Mouse (Mus musculus): ENCODE measurements at regions not wholly inside any gene's neighbourhood (a gene's known extent, or its start where the extent isn't known, plus 50 kb on each side); places are given as distances from the start of the nearest gene placed in this dataset.
A peak's percentile ranks its signal among the peaks of the same experiment; 100 is the strongest.

- TF ChIP-seq CTCF (IDR thresholded peaks at IDR 0.05; ENCODE audit: low read depth) = no peak
- Histone ChIP-seq H3K4me2 (ENCODE audit: low read depth, low read length) (no peak overlapping the region), H3K4me1 (ENCODE audit: insufficient read depth, low read length) (no peaks in the 10 kb centered on the region), H3K36me3 (ENCODE audit: insufficient read depth, low read length) (no peaks in the 10 kb centered on the region), H3K4me3 (ENCODE audit: low read length) (no peak overlapping the region), H3K9me3 (ENCODE audit: low read length) (no peaks in the 10 kb centered on the region), H3K27ac (no peak overlapping the region), H3K9ac (replicated peaks; ENCODE audit: low read length) (no peak overlapping the region), H3K27me3 (ENCODE audit: insufficient read depth, low read length) (no peaks in the 10 kb centered on the region)
- no peak for DNase-seq (ENCODE audit: low spot score)
- 21% methylated on average over 4 of the region's 4 CpGs for WGBS
- ATAC-seq = no peak
Observed at GRCm38 (mm10) chr16:93533205-93533604, 70.7 kb downstream of the Setd4 start.

GRCm38 (mm10) chr16:93531937-93532336, 71.9 kb downstream of the Setd4 start:
- no peaks in the 10 kb centered on the region for H3K4me1 ChIP-seq (ENCODE audit: insufficient read depth, low read length)
- no peak for DNase-seq (ENCODE audit: low spot score)
- no peak overlapping the region for H3K4me2 ChIP-seq (ENCODE audit: low read depth, low read length)
- no peak overlapping the region for H3K9ac ChIP-seq (replicated peaks; ENCODE audit: low read length)
- H3K27ac ChIP-seq = no peak overlapping the region
- H3K4me3 ChIP-seq (ENCODE audit: low read length) = no peak overlapping the region
- peak; percentile 12; the same call in 1 of the 2 replicates for TF ChIP-seq CTCF (IDR thresholded peaks at IDR 0.05; ENCODE audit: low read depth)
- H3K27me3 ChIP-seq (ENCODE audit: insufficient read depth, low read length) = no peaks in the 10 kb centered on the region
- H3K36me3 ChIP-seq (ENCODE audit: insufficient read depth, low read length) = no peaks in the 10 kb centered on the region
- ATAC-seq = no peak
- 73% methylated on average over 8 of the region's 8 CpGs for WGBS
- no peaks in the 10 kb centered on the region for H3K9me3 ChIP-seq (ENCODE audit: low read length)

- TF ChIP-seq CTCF (IDR thresholded peaks at IDR 0.05; ENCODE audit: low read depth) = peak; percentile 31; the same call in 1 of the 2 replicates
- 72% methylated on average over 2 of the region's 2 CpGs for WGBS
Observed at GRCm38 (mm10) chr16:93522485-93522884, 81.4 kb downstream of the Setd4 start.

GRCm38 (mm10) chr16:93520481-93520880, 83.4 kb downstream of the Setd4 start:
- no peak for DNase-seq (ENCODE audit: low spot score)
- Histone ChIP-seq H3K4me1 (ENCODE audit: insufficient read depth, low read length) (no peaks in the 10 kb centered on the region; the same call in 1 of the 2 replicates), H3K9ac (replicated peaks; ENCODE audit: low read length) (no peak overlapping the region), H3K4me2 (ENCODE audit: low read depth, low read length) (no peak overlapping the region), H3K4me3 (ENCODE audit: low read length) (no peak overlapping the region), H3K27ac (no peak overlapping the region), H3K9me3 (ENCODE audit: low read length) (no peaks in the 10 kb centered on the region), H3K36me3 (ENCODE audit: insufficient read depth, low read length) (no peaks in the 10 kb centered on the region), H3K27me3 (ENCODE audit: insufficient read depth, low read length) (no peaks in the 10 kb centered on the region; the same call in 1 of the 2 replicates)
- WGBS = 83% methylated on average over 3 of the region's 3 CpGs
- no peak for ATAC-seq
- no peak for TF ChIP-seq CTCF (IDR thresholded peaks at IDR 0.05; ENCODE audit: low read depth)

More at GRCm38 (mm10) chr16:93522485-93522884, 81.4 kb downstream of the Setd4 start:
- ATAC-seq (no peak), DNase-seq (ENCODE audit: low spot score) (no peak)
- Histone ChIP-seq H3K27ac (no peak overlapping the region), H3K4me3 (ENCODE audit: low read length) (no peak overlapping the region), H3K9me3 (ENCODE audit: low read length) (no peaks in the 10 kb centered on the region), H3K27me3 (ENCODE audit: insufficient read depth, low read length) (no peaks in the 10 kb centered on the region; the same call in 1 of the 2 replicates), H3K36me3 (ENCODE audit: insufficient read depth, low read length) (no peaks in the 10 kb centered on the region), H3K4me2 (ENCODE audit: low read depth, low read length) (no peak overlapping the region), H3K9ac (replicated peaks; ENCODE audit: low read length) (no peak overlapping the region), H3K4me1 (ENCODE audit: insufficient read depth, low read length) (no peaks in the 10 kb centered on the region)

GRCm38 (mm10) chr16:93518620-93519019, 85.2 kb downstream of the Setd4 start:
- Histone ChIP-seq H3K27me3 (ENCODE audit: insufficient read depth, low read length) (no peaks in the 10 kb centered on the region; the same call in 1 of the 2 replicates), H3K4me1 (ENCODE audit: insufficient read depth, low read length) (no peaks in the 10 kb centered on the region; the same call in 1 of the 2 replicates), H3K9me3 (ENCODE audit: low read length) (no peaks in the 10 kb centered on the region), H3K36me3 (ENCODE audit: insufficient read depth, low read length) (no peaks in the 10 kb centered on the region), H3K27ac (no peak overlapping the region), H3K4me3 (ENCODE audit: low read length) (no peak overlapping the region), H3K4me2 (ENCODE audit: low read depth, low read length) (no peak overlapping the region), H3K9ac (replicated peaks; ENCODE audit: low read length) (no peak overlapping the region)
- DNase-seq (ENCODE audit: low spot score) (no peak), ATAC-seq (no peak)
- 100% methylated on average over 1 of the region's 1 CpGs for WGBS
- no peak for TF ChIP-seq CTCF (IDR thresholded peaks at IDR 0.05; ENCODE audit: low read depth)

- no peak for TF ChIP-seq CTCF (IDR thresholded peaks at IDR 0.05; ENCODE audit: low read depth)
- DNase-seq (ENCODE audit: low spot score) = no peak
- Histone ChIP-seq H3K4me1 (ENCODE audit: insufficient read depth, low read length) (no peaks in the 10 kb centered on the region; the same call in 1 of the 2 replicates), H3K27ac (no peak overlapping the region; the same call in 1 of the 2 replicates), H3K9ac (replicated peaks; ENCODE audit: low read length) (no peak overlapping the region), H3K9me3 (ENCODE audit: low read length) (no peaks in the 10 kb centered on the region), H3K4me2 (ENCODE audit: low read depth, low read length) (no peak overlapping the region), H3K27me3 (ENCODE audit: insufficient read depth, low read length) (no peaks in the 10 kb centered on the region; the same call in 1 of the 2 replicates), H3K36me3 (ENCODE audit: insufficient read depth, low read length) (no peaks in the 10 kb centered on the region), H3K4me3 (ENCODE audit: low read length) (no peak overlapping the region)
- no peak for ATAC-seq
- 81% methylated on average over 5 of the region's 5 CpGs for WGBS
Observed at GRCm38 (mm10) chr16:93516793-93517192, 87.1 kb downstream of the Setd4 start.

GRCm38 (mm10) chr16:93515456-93515941, 88.4 kb downstream of the Setd4 start:
- no peaks in the 10 kb centered on the region; the same call in 1 of the 2 replicates for H3K27me3 ChIP-seq (ENCODE audit: insufficient read depth, low read length)
- no peak for TF ChIP-seq CTCF (IDR thresholded peaks at IDR 0.05; ENCODE audit: low read depth)
- ATAC-seq = peak; percentile 67
- no peak overlapping the region for H3K4me2 ChIP-seq (ENCODE audit: low read depth, low read length)
- H3K4me3 ChIP-seq (ENCODE audit: low read length) = no peak overlapping the region
- no peaks in the 10 kb centered on the region for H3K36me3 ChIP-seq (ENCODE audit: insufficient read depth, low read length)
- DNase-seq (ENCODE audit: low spot score) = peak; percentile 81
- no peaks in the 10 kb centered on the region for H3K9me3 ChIP-seq (ENCODE audit: low read length)
- H3K4me1 ChIP-seq (ENCODE audit: insufficient read depth, low read length) = no peaks in the 10 kb centered on the region; the same call in 1 of the 2 replicates
- H3K27ac ChIP-seq = no peak overlapping the region
- H3K9ac ChIP-seq (replicated peaks; ENCODE audit: low read length) = no peak overlapping the region
- WGBS = 39% methylated on average over 5 of the region's 5 CpGs
